37 mouse cellular contexts compared by ENCODE assay signal in the genomic region with DNA sequence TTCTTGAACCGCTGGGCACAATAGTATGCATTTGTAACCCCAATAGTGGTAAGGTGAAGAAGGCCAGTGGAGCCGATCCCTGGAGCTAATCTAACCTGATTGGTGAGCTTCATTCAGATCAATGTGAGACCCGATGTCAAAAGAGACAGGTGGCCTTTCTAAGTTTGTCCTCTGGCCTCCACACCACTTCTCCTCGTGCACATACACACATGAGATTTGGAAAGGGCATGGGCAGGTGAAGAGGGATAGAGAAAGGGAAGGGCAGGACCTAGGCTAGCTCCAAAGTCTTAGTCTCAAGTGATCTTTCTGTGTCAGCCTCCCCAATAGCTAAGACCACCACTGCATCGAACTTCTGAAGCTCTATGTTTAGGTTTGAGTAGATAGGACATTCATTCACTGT. TPM values are rescaled to one million over a fixed set of nuclear protein-coding genes. Genes with fewer than 3 reads are reported as not detected.
"Had no signal": no experiment of that assay in that cellular context is flagged by ENCODE, and none has a peak within 500 bp of the region (broad histone marks: within the 10 kb centered on the region; RNA-seq: fewer than 3 reads in every experiment).

No protein-coding gene starts in this region.

- H3K36me3 ChIP-seq: heart, embryonic 10.5 days; heart, embryonic 12.5 days; hindbrain, embryonic 13.5 days; hindbrain, embryonic 15.5 days; kidney, embryonic 15.5 days; limb, embryonic 13.5 days; limb, embryonic 15.5 days; liver, embryonic 13.5 days; liver, embryonic 15.5 days had no signal

- H3K27ac ChIP-seq: heart, embryonic 10.5 days; hindbrain, embryonic 13.5 days; hindbrain, embryonic 15.5 days; hindbrain, postnatal 0 days; kidney, embryonic 15.5 days; kidney, postnatal 0 days; limb, embryonic 13.5 days; limb, embryonic 15.5 days; liver, embryonic 13.5 days; liver, embryonic 15.5 days had no signal

- H3K9ac ChIP-seq: forebrain, postnatal 0 days; heart, embryonic 12.5 days; hindbrain, embryonic 13.5 days; hindbrain, embryonic 15.5 days; kidney, embryonic 15.5 days; limb, embryonic 13.5 days; limb, embryonic 15.5 days; liver, embryonic 13.5 days; liver, embryonic 15.5 days had no signal

- H3K4me3 ChIP-seq: heart, embryonic 10.5 days; heart, embryonic 12.5 days; hindbrain, embryonic 13.5 days; hindbrain, embryonic 15.5 days; kidney, embryonic 15.5 days; limb, embryonic 13.5 days; limb, embryonic 15.5 days; liver, embryonic 13.5 days; liver, embryonic 15.5 days had no signal

- H3K4me1 ChIP-seq: heart, embryonic 10.5 days; heart, embryonic 12.5 days; hindbrain, embryonic 13.5 days; hindbrain, embryonic 15.5 days; kidney, embryonic 15.5 days; limb, embryonic 13.5 days; limb, embryonic 15.5 days; liver, embryonic 13.5 days; liver, embryonic 15.5 days had no signal

- H3K27me3 ChIP-seq: heart, embryonic 12.5 days; hindbrain, embryonic 13.5 days; hindbrain, embryonic 15.5 days; kidney, embryonic 15.5 days; limb, embryonic 13.5 days; limb, embryonic 15.5 days; liver, embryonic 13.5 days had no signal

- H3K9me3 ChIP-seq: heart, embryonic 10.5 days; heart, embryonic 12.5 days; hindbrain, embryonic 13.5 days; hindbrain, embryonic 15.5 days; kidney, embryonic 15.5 days; limb, embryonic 13.5 days; limb, embryonic 15.5 days; liver, embryonic 13.5 days; liver, embryonic 15.5 days had no signal

- ATAC-seq: forebrain, postnatal 0 days; hindbrain, postnatal 0 days had no signal

- H3K4me2 ChIP-seq: heart, embryonic 12.5 days; hindbrain, embryonic 13.5 days; hindbrain, embryonic 15.5 days; kidney, embryonic 15.5 days; limb, embryonic 13.5 days; limb, embryonic 15.5 days; liver, embryonic 13.5 days; liver, embryonic 15.5 days had no signal

- DNase-seq: forebrain, postnatal 0 days; gastrocnemius, postnatal 14 days; gastrocnemius, postnatal 36 days; heart, adult 18-20 months; heart, postnatal 14 days; heart, postnatal 36 days; kidney, adult 11 months; kidney, adult 8-10 months; kidney, postnatal 14 days; kidney, postnatal 36 days; layer of hippocampus, adult 9-11 months; layer of hippocampus, postnatal 36 days; left cerebral cortex, postnatal 4 days; liver, embryonic 13.5 days had no signal

RNA-seq across cellular contexts. Expression of gene G6pc, which starts 2.8 kb away (rescaled TPM):
- total RNA-seq: forebrain, postnatal 0 days; gastrocnemius, adult 18-20 months; gastrocnemius, postnatal 14 days; gastrocnemius, postnatal 36 days; heart, adult 18-20 months; heart, adult 8-10 months; heart, postnatal 14 days; heart, postnatal 36 days; hematopoietic stem cell, adult 5-6 weeks; layer of hippocampus, adult 18-20 months; layer of hippocampus, adult 8-10 months; layer of hippocampus, postnatal 36 days; left cerebral cortex, adult 18-20 months; left cerebral cortex, adult 8-10 months; left cerebral cortex, postnatal 10 days; left cerebral cortex, postnatal 4 days had no signal
- polyA plus RNA-seq: forebrain, postnatal 0 days; heart, embryonic 10.5 days; heart, embryonic 12.5 days; heart, embryonic 14.5 days; heart, embryonic 16.5 days; hindbrain, embryonic 11.5 days; hindbrain, embryonic 13.5 days; hindbrain, embryonic 15.5 days; hindbrain, postnatal 0 days; intestine, embryonic 14.5 days; limb, embryonic 11.5 days; limb, embryonic 13.5 days; limb, embryonic 15.5 days; liver, embryonic 13.5 days; liver, embryonic 15.5 days had no signal

RNA-seq across cellular contexts. Expression of gene Aoc3, which starts 39.7 kb away (rescaled TPM):
- polyA plus RNA-seq: hindbrain, embryonic 11.5 days; hindbrain, embryonic 13.5 days; limb, embryonic 11.5 days had no signal
